Mouse (Mus musculus): ENCODE measurements around the gene Tpd52l1.

GRCm38 (mm10) chr10:31465424-31465823 is 19.7 kb upstream of the Tpd52l1 start:
- TF ChIP-seq CTCF (IDR thresholded peaks at IDR 0.05; ENCODE audit: low read depth, low read length), result no peak
- TF ChIP-seq POLR2A (IDR thresholded peaks at IDR 0.05; ENCODE audit: extremely low read depth, insufficient read depth, low read length), result no peak

Measured in liver, adult 2 months (tissue).